Mouse (Mus musculus) embryonic facial prominence, embryonic 11.5 days (tissue): ENCODE results near the gene Fam53b. TPM values are rescaled to one million over a fixed set of nuclear protein-coding genes. Genes with fewer than 3 reads are reported as not detected.

Source experiments
- ATAC-seq: fragments of 200-750 bp; cut with Nextera tagmentation; replicated peaks from 2 replicates; pipeline ENCODE4 v1.8.0; 2017; ENCODE audit warnings: low read depth; ENCODE audit not compliant: insufficient number of reproducible peaks, low FRiP score, low TSS enrichment
- DNase-seq: peaks from one replicate; pipeline ENCODE4 v3.0.0-alpha.2; 2015; ENCODE audit warnings: low spot score
- H3K27ac ChIP-seq: fragments of 300-500 bp; sonication (generic); replicated peaks from 2 replicates; pipeline ENCODE4 v1.5.1; 2014; ENCODE audit warnings: mild to moderate bottlenecking, low read depth, low read length, control low read depth
- H3K27me3 ChIP-seq: fragments of 300-500 bp; sonication (generic); 2 replicates; pipeline ENCODE4 v1.6.1; 2014; ENCODE audit warnings: mild to moderate bottlenecking, low read length, moderate library complexity, mixed read lengths; ENCODE audit not compliant: control insufficient read depth, insufficient read depth
- H3K36me3 ChIP-seq: fragments of 300-500 bp; sonication (generic); replicated peaks from 2 replicates; pipeline ENCODE4 v1.6.1; 2014; ENCODE audit warnings: low read depth, mild to moderate bottlenecking, low read length, moderate library complexity, mixed read lengths; ENCODE audit not compliant: control insufficient read depth, insufficient read depth
- H3K4me1 ChIP-seq: fragments of 300-500 bp; sonication (generic); 2 replicates; pipeline ENCODE4 v1.6.1; 2014; ENCODE audit warnings: low read length, mixed read lengths; ENCODE audit not compliant: control insufficient read depth, insufficient read depth
- H3K4me2 ChIP-seq: fragments of 300-500 bp; sonication (generic); 2 replicates; pipeline ENCODE4 v1.6.1; 2014; ENCODE audit warnings: low read depth, mild to moderate bottlenecking, control low read depth, low read length, moderate library complexity
- H3K4me3 ChIP-seq: fragments of 300-500 bp; sonication (generic); 2 replicates; pipeline ENCODE4 v1.5.1; 2014; ENCODE audit warnings: low read depth, low read length, control low read depth
- H3K9ac ChIP-seq: fragments of 300-500 bp; sonication (generic); replicated peaks from 2 replicates; pipeline ENCODE4 v1.6.1; 2014; ENCODE audit warnings: mild to moderate bottlenecking, control low read depth, low read length
- H3K9me3 ChIP-seq: fragments of 300-500 bp; sonication (generic); replicated peaks from 2 replicates; pipeline ENCODE4 v1.6.1; 2016; ENCODE audit warnings: mild to moderate bottlenecking, low read length, inconsistent platforms, mixed read lengths; ENCODE audit not compliant: control insufficient read depth
- WGBS: fragments of 180-500 bp; shearing (Covaris S2); extraction: QIAGEN DNeasy Blood & Tissue Kit; methylation state at CpG from one replicate; pipeline ENCODE4 v1.1.7; 2014; 5-methylcytosine and 5-hydroxymethylcytosine counted together
- polyA plus RNA-seq: library from polyadenylated mRNA; unstranded; fragments of >200 nt; fragmentation: Nextera tagmentation; extraction: Ambion mirVana; gene quantifications from 2 replicates; pipeline ENCODE4 v1.2.1, GENCODE M21; 2014

Fam53b gene
- polyA plus RNA-seq, 1 experiment from 2014 or later, result 11.8 TPM

GRCm38 (mm10) chr7:132843152-132843551 is 29.5 kb upstream of the Fam53b start:
- Histone ChIP-seq H3K9me3 (no peaks in the 10 kb centered on the region), H3K4me3 (no peak overlapping the region), H3K36me3 (peaks cover 2% of the 10 kb centered on the region; the same call in 1 of the 2 replicates), H3K9ac (no peak overlapping the region), H3K4me1 (no peaks in the 10 kb centered on the region), H3K4me2 (no peak overlapping the region), H3K27ac (no peak overlapping the region), H3K27me3 (no peaks in the 10 kb centered on the region)
- ATAC-seq (no peak), DNase-seq (no peak)
- 90% methylated on average over 3 of the region's 3 CpGs for WGBS

DNA sequence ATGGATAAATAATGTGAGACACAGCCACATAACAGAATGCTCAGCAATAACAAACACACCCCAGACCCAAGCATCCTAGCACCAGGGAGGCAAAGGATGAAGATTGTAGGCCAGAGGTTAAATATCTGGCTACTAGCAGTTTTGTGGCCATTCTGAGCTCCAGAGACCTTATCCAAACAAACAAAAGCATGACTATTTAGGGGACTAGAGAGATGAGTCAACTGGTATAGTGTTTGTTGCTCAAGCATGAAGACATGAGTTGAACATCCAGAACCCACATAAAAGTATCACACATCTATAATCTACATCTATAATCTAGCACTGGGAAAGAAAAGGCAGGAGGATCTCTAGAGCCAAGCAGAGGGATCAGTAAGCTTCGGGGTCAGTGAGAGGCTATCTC is 28.8 kb upstream of the Fam53b start:
- Histone ChIP-seq H3K9ac (no peak overlapping the region), H3K4me2 (no peak overlapping the region), H3K36me3 (0 out of 2 replicates have a peak, but pooled peaks cover 2% of the 10 kb centered on the region), H3K9me3 (no peaks in the 10 kb centered on the region), H3K27me3 (no peaks in the 10 kb centered on the region), H3K4me3 (no peak overlapping the region), H3K27ac (no peak overlapping the region), H3K4me1 (no peaks in the 10 kb centered on the region)
- DNase-seq (no peak), ATAC-seq (no peak)
- WGBS, result 76% methylated on average over 1 of the region's 1 CpGs

- Histone ChIP-seq H3K4me1 (no peaks in the 10 kb centered on the region), H3K36me3 (no peaks in the 10 kb centered on the region), H3K9me3 (no peaks in the 10 kb centered on the region), H3K27me3 (no peaks in the 10 kb centered on the region), H3K4me2 (no peak overlapping the region), H3K4me3 (no peak overlapping the region), H3K27ac (no peak overlapping the region), H3K9ac (no peak overlapping the region)
- WGBS, result 83% methylated on average over 5 of the region's 5 CpGs
- DNase-seq, result no peak
- no peak for ATAC-seq
These were observed 27.6 kb upstream of the Fam53b start for GRCm38 (mm10) chr7:132841287-132841686.

- Histone ChIP-seq H3K27ac (no peak overlapping the region), H3K9ac (no peak overlapping the region), H3K9me3 (no peaks in the 10 kb centered on the region), H3K4me1 (no peaks in the 10 kb centered on the region), H3K4me3 (no peak overlapping the region), H3K36me3 (no peaks in the 10 kb centered on the region; the same call in 1 of the 2 replicates), H3K4me2 (no peak overlapping the region), H3K27me3 (no peaks in the 10 kb centered on the region)
- ATAC-seq, result no peak
- 84% methylated on average over 4 of the region's 4 CpGs for WGBS
- DNase-seq, result no peak
These were observed 17.3 kb upstream of the Fam53b start for GRCm38 (mm10) chr7:132830955-132831354.

DNA sequence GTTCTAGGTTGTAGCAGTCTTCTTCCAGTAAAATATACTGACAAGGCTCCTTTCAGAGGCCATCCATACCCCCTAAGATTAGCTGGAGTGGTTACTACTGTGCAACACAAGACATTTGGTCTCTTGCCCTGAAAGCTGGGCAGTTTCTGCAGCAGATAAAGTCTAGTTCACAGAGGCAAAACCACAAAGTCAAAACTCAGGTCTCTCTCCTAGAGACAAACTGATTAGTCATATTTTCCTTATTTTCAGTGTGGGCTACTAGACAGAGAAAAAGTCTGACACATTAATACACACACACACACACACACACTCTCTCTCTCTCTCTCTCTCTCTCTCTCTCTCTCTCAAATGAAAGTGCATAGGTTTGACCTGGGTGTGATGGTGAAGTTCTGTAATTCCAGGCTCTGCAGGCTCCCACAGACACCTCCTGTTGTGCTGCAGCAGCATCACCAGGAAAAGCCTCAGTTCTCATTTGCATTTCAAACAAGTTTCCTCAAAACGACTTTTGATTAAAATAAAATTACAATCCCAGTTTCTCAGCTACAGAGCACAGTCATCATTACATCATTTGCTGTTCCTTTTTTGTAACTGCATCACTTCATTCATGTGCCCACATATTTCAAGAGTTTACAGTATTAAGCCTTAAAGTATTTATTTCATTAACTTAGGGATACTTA is 10.8 kb upstream of the Fam53b start:
- Histone ChIP-seq H3K9ac (no peak overlapping the region), H3K4me3 (no peak overlapping the region), H3K27me3 (no peaks in the 10 kb centered on the region), H3K9me3 (no peaks in the 10 kb centered on the region), H3K36me3 (no peaks in the 10 kb centered on the region; the same call in 1 of the 2 replicates), H3K4me2 (no peak overlapping the region), H3K27ac (no peak overlapping the region), H3K4me1 (no peaks in the 10 kb centered on the region)
- 35% methylated on average over 1 of the region's 1 CpGs for WGBS
- no peak for DNase-seq
- ATAC-seq, result no peak

DNA sequence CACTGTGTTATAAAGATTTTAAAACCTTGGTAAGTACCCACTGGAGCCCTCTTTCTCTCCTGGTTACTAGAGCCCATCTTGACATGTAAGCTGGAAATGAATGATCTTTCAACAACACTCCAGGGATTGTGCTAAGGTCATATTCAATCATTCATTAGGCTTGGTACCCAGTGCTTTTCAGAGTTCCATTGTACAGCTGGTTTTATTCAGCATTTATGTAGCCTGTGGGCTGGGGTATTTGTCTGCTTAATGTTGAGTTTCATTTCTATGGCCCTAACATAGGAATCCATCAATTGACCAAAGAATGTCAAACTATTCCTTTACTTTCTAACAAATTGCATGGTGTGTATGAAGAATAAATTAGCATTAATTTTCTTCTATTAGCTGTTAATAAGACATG is 10.1 kb upstream of the Fam53b start:
- Histone ChIP-seq H3K4me1 (no peaks in the 10 kb centered on the region), H3K4me3 (no peak overlapping the region), H3K4me2 (no peak overlapping the region), H3K9ac (no peak overlapping the region), H3K9me3 (no peaks in the 10 kb centered on the region), H3K27me3 (no peaks in the 10 kb centered on the region), H3K27ac (no peak overlapping the region), H3K36me3 (no peaks in the 10 kb centered on the region; the same call in 1 of the 2 replicates)
- ATAC-seq (no peak), DNase-seq (no peak)

- DNase-seq (no peak), ATAC-seq (no peak)
- Histone ChIP-seq H3K4me1 (no peaks in the 10 kb centered on the region), H3K27me3 (no peaks in the 10 kb centered on the region), H3K9me3 (no peaks in the 10 kb centered on the region), H3K4me3 (no peak overlapping the region), H3K36me3 (no peaks in the 10 kb centered on the region), H3K27ac (no peak overlapping the region), H3K4me2 (no peak overlapping the region), H3K9ac (no peak overlapping the region)
- 76% methylated on average over 3 of the region's 3 CpGs for WGBS
These were observed 7.0 kb upstream of the Fam53b start for GRCm38 (mm10) chr7:132820692-132821091.

DNA sequence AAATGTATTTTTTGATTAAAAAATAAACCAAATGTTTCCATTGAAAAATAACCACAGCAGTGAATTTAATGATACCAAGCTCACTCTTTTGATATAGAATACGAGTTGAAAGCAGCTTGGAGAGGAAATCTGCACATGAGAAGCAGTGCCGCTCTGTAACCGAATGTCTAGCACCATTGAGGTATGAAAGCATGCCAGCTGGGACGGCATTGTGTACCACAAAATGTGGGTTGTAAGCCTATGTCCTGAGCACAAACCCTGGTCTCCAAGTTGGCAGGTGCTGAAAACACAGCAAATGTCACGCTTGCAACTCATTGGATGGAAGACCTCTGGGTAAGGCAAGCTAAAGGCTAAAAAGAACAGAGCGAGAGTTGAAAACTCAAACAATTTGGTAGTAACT is 3.4 kb upstream of the Fam53b start:
- WGBS, result 89% methylated on average over 6 of the region's 6 CpGs
- H3K4me1 ChIP-seq, result no peaks in the 10 kb centered on the region
- no peak overlapping the region for H3K9ac ChIP-seq
- H3K4me2 ChIP-seq, result no peak overlapping the region
- H3K36me3 ChIP-seq, result no peaks in the 10 kb centered on the region
- no peak for DNase-seq
- no peak overlapping the region for H3K4me3 ChIP-seq
- no peaks in the 10 kb centered on the region for H3K9me3 ChIP-seq
- no peak for ATAC-seq
- H3K27me3 ChIP-seq, result no peaks in the 10 kb centered on the region
- no peak overlapping the region for H3K27ac ChIP-seq
